Mouse (Mus musculus): Measurements from ENCODE around the gene Tmed10.

Gene Tmed10

DNA sequence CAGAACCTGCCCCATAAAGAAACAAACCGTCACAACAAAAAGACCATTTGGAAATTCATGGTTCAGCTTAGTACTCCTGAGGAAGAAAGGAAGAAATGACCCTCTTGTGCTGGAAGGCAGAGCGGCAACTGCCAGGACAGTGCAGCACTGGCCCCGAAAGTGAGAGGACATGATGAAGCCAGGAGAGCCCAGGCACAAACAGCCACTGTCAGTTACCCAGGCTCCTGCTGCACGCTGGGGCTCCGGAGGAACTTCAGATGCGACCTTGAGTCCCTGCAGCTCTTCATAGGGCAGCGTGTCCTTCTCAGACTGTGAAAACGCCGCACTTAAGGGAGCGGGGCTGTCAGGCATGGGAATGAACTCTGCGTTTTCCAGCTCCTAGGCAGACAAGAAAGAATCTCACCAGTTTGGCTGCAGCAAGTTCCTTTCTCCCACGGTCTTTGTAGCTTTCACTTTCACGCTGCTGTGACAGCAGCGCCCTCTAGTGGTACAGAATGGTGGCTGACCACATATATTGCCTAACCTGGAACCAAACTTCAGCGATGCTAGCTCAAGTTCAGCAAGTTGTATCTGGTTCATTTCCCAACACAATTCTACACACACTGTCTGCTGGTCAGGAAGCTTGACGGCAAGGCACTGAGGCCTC, 69.3 kb downstream of the Tmed10 start:
- peak; percentile 78 to 92 for DNase-seq

- no peak for DNase-seq
Measured at GRCm38 (mm10) chr12:85304725-85305124, 69.9 kb downstream of the Tmed10 start.

DNA sequence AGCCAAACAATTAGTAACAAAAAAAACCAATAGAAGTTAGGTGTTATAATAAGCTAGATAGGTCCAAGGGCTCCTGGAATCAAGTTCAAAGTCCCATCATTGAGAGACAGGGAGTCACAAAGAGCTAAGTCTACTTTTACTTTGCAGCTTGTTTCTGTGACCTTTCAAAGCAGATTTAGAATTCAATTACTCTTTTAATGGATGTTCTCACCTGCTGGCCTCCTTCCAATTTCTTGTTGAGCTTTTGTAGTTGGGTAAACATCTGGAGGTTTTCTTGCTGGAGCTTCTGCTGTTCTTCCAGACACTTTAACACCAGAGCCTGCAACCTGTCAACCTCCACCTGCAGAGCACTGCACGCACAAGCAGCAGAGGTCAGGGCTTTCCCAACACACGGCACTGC, 71.4 kb downstream of the Tmed10 start:
- no peak for DNase-seq

GRCm38 (mm10) chr12:85298835-85299180, 75.8 kb downstream of the Tmed10 start:
- DNase-seq, result no peak

DNA sequence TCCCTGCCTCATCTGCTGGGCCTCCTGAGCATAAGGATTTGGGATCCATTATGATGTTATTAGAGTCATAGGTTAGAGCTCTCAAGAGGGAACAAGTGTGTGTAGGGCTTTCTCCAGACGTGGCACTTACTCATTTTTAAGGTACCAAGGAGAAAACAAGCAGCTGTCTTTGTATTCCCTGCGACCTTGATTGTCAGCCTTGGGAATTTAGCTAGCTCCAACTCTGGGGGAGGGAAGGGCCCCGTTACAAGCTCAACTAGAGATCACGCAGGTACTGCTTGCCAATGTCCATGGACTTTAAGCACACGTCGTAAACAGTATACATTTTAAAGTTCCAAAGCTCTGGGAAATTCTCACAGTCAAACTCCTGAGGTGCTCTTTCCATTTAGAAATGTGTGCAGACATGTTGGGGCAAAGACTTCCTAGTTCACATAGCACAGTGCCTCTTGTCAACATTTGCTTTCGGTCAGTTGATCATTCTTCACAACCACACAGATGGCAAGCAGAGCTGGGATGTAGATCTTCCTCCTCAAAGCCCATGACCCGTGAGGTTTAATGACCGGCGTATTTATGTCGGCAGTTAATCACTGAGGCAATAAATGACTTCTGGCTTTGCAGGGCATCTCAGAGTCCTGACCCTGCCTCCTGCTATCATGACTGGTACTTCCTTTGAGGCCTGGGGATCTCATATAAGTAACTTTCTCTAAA, 76.4 kb downstream of the Tmed10 start:
- DNase-seq, result no peak

DNA sequence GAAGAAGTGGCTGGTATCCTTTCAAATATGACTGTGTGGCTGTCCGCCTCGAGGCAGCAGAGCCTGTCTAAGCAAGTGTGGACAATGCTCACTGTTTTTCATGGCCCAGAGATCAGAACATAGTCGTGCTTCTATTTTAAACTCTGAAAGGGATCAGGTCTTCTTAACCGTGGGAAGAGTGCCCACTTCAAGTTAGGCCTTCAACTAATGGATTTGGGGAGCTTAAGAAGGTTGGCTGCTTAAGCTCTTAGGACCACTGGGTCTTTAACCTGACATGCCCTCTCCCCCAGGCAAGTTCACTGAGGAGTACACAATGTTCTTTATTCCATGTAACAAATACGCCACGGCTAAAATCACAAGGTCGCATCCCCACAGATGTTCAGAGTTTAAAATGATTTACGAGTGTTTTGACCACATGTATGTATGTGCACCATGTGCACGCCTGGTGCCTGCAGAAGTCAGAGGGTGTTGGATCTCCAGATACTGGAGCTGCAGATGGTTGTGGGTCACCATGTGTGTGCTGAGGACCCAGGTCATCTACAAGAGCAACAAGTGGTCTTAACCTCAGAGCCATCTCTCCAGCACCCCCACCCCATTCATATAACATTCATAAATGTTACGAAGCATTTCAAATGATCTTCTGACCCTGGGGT, 77.2 kb downstream of the Tmed10 start:
- no peak for DNase-seq

- no peak for DNase-seq
Measured at GRCm38 (mm10) chr12:85296915-85297314, 77.7 kb downstream of the Tmed10 start.

- no peak for DNase-seq
Measured at GRCm38 (mm10) chr12:85295506-85295905, 79.1 kb downstream of the Tmed10 start.

GRCm38 (mm10) chr12:85292906-85293305, 81.7 kb downstream of the Tmed10 start:
- DNase-seq, result no peak

GRCm38 (mm10) chr12:85292288-85292687, 82.4 kb downstream of the Tmed10 start:
- no peak for DNase-seq

DNA sequence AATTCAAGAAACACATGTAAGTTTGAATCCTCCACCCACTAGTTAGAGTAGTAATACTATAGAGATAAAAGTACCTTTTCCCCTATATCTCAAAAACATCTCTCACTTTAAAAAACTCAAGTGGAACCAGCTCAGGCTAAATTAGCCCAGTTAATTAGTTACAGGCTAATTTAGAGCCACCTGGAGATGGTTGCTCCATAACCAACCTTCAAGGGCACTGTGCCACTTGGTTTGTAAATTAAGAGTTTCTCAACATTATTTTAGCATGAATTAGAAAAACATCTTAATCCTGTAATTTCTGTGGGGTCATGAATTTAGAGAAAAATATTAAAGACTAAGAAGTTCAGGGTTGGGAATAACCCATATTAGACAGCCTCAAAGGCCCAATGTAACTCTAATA, 83.1 kb downstream of the Tmed10 start:
- DNase-seq, result peak; percentile 30 to 64

- peak; percentile 51 for DNase-seq
Measured at GRCm38 (mm10) chr12:85290633-85291032, 84.0 kb downstream of the Tmed10 start.

All from kidney, adult 8-10 months (tissue).